Mouse (Mus musculus): ENCODE results near the gene Il1r1.

Il1r1 gene

DNA sequence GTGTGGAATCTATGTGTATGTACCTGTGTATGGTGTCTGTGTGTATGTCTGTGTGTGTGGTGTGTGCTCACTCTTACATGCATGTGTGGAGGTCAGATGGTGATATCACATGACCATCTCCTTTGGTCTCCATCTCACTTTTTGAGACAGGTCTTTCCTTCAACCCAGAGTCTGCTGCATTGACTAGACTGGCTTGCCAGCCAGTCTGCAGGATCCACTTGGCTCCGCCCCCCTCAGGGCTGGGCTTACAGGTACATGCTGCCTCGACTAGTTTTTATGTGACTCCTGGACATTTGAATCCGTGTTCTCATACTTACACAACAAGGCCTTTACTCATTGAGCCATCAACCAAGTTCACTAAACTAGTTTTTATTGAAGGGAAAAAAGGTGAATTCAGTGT is 6.2 kb downstream of the Il1r1 start:
- DNase-seq (ENCODE audit: low read depth, low spot score), result no peak

DNA sequence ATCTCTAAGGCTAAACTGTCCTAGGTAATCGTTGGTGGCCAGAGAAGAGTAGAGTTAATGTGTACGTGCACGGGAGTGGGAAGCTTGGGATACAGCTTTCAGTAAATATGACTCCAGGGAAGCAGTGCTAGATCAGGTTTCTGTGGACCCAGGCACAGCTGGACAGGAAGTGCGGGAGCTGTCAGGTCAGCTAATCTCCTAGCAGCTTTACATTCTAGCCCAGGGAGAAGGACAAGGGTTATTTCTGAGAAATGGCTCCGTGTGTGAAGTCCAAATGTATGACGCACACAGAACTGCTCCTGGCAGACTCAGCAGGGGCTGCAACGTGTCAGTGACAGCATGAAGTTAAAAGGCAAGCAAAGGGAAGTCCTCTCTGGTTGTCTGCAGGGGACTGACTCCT is 8.3 kb downstream of the Il1r1 start:
- DNase-seq (ENCODE audit: low read depth, low spot score), result no peak

DNA sequence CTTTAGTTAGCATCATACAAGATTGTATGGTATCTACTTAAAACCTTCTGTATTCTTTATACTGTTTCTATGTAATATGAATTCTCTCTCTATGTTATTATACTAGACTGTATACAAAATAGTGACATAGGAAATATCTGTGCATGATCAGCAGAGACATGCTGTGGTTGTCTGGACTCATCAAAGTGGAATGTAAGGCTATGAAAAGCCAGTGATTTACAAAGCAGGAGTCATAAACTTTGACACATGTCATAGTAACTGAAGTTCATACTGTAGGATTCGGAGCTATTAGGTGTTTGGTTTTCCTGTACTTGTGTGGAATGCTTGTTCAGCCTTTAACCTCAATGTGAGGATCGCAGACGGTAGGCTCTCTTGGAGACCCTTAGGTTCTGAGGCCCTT is 8.7 kb downstream of the Il1r1 start:
- DNase-seq (ENCODE audit: low read depth, low spot score), result no peak

DNA sequence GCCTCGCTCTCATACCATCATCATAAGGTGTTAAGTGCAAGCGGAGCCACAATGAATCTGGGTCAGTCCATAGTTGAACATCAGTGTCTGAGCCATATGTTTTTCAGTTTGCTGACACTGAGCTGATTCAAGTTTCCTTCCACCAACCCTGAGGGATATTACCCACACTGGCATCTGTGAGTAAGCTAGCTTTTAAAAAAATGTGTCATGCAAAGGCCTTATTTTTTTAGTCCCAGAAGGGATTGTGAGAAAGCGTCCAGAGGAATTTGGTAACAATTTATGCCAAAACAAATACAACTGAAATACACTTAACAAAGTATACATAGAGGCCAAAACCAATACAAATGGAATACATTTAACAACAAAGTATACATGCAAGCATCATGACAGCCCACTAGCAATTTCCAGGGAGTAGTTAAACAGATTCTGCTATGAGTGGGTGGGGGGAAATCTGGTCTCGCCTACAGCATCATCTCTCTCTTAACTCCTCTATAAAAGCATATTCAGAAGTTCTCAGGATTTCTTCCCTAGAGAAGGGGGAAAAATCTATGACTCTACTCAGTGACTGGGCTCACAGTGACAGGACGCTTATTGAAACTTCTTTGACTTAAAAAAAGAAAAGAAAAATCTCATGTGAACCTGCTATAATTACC is 10.8 kb downstream of the Il1r1 start:
- no peak for DNase-seq (ENCODE audit: low read depth, low spot score)

DNA sequence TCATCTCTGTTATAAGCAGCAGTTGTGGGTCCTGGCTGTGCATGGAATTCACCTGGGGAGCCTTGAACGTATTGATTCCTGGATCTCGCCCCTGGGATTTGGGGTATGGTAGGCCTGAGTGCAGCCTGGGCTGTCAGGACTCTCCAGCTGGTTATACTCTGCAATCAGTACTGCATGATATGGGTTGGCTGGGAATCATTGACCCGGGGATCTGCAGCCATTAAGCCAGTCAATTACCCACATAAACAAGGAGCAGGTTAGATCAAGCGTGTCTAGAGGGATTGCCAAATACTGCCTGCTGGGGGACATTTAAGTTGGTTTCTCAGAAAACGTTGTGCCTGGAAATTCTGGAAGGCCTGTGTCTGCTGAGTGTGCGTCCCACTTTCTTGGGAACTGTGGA is 11.8 kb downstream of the Il1r1 start:
- DNase-seq (ENCODE audit: low read depth, low spot score), result no peak

DNA sequence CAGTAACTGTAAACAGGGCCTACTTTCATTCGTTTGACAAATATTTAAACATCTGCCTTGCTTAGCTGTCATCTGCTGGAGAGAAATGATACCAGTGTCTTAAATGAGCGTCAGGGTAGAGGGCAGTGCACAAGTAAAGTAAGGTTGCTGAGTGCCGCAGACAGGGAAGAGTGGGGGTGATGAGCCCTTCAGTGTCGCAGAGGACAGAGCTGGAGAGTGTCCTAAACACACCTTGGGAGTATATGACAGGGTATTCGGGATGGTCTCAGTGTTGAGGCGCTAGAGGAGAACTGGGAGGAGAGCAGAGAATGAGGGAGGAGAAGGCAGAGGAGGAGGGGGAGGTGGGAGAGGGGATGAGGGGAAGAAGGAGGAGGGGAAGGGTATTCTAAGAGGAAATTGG is 12.2 kb downstream of the Il1r1 start:
- no peak for DNase-seq (ENCODE audit: low read depth, low spot score)

DNA sequence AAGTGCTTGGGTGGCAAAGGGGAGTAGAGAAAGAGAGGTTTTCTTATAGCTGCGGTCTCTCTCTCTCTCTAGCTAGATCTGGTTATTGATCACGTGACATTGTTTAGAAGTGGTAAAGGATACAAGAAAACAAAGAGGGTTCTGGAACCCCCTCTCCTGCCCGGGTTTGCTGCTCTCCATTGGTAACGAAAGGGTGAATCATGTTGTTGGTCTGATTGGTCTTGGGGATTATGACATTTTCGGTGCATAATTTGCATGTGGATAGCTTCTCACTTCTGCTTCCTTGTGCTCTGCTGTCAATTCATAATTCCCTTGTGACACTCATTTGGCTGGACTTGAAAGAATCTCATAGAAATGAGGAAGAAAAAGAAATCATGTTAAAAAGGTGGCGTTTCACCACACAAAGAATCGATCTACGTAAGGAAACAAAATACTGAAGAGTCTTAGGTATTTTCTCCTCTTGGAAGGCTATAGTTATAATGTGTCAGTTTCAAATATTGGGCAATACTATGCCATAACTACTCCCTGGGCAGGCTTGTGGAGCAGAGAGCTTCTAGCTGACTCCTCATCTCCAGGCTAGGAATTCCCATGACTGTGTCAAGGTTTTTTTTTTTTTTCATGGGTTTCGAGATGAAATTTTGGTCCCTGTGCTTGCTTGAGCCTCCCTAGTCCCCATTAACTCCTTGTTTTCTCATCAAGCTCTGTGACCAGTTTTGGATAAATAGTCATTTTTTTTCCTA is 15.6 kb downstream of the Il1r1 start:
- DNase-seq (ENCODE audit: low read depth, low spot score), result no peak

DNA sequence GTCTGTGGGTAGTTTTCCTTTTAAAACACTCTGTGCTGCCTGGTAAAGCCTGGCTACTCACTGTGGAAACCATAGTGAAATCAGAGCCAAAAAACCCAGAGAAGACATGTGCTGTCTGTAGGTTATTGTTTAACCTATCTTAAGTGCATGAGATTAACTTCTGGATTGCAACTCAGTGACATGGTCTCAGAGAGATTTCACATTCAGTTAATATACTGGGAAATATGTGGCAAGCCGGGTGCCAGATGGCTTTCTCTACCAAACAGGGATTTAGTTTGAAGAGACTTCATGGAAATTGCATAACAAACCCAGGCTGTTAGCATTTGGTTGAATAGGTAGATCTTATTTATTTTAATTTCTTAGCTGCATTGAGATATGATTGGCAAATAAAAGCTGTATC is 17.8 kb downstream of the Il1r1 start:
- DNase-seq (ENCODE audit: low read depth, low spot score), result no peak

DNA sequence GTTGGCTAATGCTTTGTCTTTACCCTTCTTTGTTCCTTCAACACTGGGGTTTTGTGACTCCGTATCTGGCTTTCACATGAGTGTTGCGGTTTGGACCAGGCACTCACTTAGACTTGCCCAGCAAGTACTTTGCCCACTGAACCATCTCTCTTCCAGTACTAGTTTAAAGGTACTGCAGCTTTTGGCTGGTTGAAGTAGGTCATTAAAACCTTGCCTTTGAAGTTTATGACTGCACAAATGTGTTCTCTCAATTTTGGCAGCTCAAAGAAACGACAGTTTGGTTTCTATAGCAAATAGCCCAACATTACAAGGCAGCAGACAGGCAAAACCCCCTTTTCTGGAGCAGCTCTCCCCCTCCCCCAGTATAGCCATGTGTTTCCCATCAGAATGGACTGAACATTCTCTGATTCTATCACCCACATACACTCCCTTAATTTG is 18.7 kb downstream of the Il1r1 start:
- no peak for DNase-seq (ENCODE audit: low read depth, low spot score)

DNA sequence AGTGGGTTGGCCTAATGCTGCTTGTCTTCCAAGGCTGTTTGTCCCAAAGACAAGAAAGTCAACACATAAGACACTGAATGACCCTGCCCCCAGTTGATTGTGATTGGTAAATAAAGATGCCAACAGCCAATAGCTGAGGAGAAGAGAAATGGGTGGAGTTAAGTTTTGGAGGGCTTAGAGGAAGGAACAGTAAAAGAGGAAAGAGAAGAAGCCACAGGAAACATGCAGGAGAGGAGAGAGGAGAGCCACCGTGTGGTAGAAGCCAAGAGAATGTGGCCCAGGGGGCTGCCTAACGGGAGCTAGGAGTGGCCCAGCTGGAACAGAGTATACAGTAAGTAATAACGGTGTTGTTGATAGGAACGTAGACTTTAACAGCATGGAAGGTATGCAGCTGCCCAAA is 25.5 kb downstream of the Il1r1 start:
- DNase-seq (ENCODE audit: low read depth, low spot score), result no peak

DNA sequence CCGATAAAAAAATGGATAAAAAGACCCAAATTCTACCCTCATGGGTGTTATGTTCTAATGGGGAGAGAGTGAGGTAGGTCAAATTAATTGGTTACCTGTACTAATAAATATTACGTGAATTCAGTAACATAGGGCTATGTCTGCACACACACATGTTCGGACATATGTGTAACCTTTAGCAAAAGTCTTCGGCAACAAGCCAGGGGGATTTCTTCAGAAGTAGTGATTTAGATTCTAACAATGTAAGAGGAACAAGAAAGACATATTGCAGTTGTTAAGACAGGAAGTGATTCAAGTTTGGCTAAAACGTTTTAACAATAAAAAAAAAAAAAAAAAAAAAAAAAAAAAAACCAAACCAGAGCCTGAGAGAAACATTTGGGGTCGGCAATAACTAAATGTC is 27.6 kb downstream of the Il1r1 start:
- DNase-seq (ENCODE audit: low read depth, low spot score), result no peak

DNA sequence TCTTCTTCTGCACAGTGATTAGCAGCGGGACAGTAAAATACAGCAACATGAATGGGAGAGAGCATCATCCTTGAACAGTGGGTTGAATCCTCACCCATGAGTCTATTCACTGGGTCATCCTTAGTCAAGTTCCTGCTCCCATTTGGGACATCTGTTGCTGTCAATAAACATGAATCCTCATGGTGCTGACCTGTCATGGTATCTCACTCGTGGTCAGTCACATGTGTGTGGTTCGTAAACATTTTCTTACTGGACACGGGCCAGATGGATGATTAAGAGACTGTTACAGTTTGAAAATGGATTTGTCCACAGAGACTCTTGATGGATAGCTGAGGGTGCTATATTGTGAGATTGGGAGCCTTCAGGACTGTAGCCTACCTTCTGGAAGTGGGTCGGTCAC is 29.1 kb downstream of the Il1r1 start:
- no peak for DNase-seq (ENCODE audit: low read depth, low spot score)

DNA sequence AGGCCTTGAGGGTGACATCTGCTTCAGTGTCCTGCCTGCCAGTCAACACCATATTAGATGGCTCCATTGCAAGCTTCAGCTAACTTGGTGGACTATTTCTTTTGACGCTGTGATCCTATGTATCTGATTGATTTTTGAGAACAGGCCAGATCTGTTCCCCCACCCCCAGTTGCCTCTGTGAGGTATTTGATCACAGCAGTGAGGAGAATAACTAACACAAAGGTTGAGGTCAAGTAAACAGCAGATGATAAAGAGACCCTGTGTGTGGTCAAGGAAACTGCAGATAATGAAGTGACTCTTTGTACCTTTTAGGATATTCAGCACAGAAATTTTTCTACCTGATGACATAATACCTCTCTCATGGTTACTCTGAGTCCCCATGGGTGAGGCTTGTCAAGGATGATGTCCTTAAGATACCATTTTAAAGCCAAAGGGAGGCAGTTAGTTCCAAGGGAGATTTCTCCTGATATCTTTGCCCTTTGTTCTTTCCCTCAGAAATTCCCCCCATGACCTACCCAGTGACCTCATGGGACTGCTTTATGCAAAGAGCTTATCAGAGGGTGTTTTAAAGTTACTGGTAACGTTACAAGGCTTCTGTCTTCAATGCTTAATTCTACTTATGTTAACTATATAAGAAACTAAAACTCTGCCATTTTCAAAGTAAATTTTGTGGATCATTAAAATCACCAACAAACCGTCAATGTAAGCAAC is 29.6 kb downstream of the Il1r1 start:
- no peak for DNase-seq (ENCODE audit: low read depth, low spot score)

DNA sequence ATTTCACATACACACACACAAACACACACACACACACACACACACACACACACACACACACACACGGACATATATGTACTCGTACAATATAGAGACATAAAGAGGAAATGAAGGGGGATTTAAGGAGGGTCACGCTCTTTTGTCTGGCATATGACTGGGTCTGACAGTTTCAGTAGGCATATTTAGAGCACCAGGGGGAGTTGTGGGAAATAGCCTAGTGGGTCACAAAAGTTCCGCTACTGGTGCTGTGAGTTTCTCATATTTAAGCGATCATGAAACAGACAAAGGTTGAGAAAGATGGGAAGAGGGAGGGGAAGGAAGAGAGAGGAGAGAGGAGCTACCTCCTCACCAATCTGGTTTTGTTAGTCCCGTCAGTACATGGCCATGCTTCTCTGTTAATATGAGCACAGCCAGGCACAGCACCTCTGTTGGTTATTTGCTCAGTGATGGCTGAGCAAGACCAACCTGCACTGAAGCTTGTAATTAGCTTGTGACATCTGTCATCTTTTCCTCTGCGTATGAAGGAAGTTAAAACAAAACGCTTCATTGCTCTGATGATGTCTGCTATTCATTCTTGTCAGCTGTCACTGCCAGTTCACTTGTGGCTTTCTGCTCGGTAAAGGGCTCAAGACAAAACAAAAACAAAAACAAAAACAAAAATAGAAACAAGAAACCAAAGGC is 37.7 kb downstream of the Il1r1 start:
- DNase-seq (ENCODE audit: low read depth, low spot score), result no peak

DNA sequence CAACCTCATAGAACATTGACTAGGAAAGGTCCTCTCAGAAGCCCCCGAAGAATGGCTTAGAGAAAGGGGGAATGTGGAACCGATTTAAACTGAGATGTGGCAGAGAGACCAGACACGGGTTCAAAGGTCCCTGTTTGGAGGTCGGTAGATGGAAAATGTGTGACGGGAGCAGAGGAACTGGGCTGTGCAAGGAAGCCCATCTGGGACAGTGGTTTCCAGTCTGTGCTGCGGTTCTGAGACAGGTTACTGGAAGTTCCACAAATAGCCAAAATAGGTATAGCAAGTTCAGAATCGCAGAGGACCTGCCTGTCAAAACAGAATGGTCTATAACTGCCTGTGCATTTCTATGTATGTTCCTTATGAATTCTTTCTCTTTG is 38.2 kb downstream of the Il1r1 start:
- no peak for DNase-seq (ENCODE audit: low read depth, low spot score)

DNA sequence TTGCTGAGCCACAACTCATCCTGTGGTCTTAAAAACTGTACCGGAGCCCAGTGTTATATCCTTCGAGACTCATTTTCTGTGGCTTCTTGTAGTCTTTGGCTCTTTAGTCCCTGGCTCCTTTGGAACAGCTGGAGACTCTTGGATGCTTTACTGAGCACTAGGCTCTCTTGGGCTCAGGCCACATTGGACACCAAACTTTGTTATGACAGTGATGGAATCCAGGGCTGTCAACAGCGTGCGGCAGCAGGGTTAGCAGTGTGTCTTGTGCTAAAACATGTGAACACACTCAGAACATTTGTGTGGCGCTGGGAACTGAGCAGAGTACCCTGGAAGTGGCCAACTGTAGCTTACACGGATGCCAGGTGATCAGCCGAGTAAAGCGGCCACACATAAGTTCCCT is 38.8 kb downstream of the Il1r1 start:
- no peak for DNase-seq (ENCODE audit: low read depth, low spot score)

DNA sequence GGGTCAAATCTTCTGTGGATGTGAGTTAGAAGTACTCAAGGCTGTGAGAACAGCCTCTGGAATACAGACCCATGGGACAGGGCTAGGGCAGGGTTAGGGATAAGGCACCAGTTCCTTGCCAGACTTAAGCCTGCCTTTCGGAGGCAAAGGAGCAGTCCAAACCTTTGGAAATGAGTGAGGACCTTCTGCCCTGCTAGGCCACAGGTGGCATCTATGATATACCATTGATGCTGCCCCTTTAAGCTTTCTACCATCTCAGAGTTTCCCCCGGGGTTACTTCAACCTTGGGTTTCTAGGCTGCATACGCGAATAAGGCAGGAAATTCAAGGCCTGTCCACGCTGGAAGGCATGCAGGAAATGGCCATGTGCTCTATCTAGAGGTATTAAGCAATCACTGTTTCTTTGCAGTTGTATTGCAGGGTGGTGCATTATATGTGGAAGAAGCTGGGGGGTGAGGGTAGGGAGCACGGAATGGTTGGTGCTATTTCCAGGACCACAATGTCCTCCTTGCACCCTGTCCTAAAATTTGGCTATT is 40.5 kb downstream of the Il1r1 start:
- no peak for DNase-seq (ENCODE audit: low read depth, low spot score)

DNA sequence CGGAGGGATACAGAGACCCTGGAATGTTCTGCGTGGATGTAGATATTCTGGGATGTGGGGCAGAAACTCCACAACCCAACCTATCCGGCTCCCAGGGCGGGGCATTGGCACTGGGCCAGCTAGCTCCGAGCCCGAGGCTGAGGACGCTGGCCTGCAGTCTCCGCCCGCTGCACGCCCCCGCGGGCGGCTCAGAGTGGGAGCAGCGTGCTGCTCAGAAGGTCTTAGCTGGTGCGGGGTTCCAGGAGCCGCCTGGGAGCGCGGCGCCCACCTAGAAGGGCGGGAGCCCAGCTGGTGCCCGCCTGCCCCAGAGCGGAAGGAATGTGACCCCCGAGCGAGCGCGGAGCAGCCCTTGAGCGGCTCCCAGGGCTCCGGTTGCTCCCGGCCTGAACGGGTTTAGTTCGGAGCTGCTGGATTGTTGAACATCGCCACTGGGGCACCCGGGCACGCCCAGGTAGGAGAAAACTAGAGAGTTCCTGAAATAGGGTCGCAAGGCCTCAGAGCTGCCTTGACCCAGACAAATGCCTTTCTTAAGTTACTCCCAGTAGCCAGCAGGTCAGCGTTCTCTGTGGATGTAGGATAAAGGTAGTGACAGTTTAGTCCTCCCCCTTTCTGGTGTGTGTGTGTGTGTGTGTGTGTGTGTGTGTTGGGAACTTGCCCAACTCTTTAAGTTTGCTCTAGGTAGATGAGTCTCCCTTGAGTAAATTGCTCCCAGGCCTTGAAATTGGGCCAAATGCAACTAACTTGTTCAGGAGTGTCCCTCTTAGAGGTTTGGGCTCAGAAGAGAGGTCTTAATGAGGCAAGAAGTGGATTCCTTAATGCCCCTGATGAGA is 41.8 kb downstream of the Il1r1 start:
- DNase-seq (ENCODE audit: low read depth, low spot score), result peak; percentile 8

DNA sequence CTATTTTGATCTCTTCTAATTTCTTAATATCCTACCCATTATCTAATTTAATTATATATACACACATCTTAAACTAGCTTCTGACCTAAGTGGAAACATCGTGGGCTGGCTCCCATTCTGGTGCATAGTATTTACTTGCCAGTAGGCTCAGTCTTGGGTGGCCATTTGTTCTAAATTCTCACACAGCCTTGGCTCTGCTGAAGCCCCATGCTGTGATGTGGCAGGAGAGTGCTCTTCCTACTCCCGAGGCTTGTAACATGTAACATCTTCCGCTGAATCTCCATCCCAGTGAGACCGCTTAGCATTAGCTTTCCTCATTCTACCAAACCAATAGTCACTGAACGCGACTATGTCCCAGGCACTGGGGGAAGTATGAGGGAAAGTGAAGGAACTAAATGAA is 43.0 kb downstream of the Il1r1 start:
- no peak for DNase-seq (ENCODE audit: low read depth, low spot score)

DNA sequence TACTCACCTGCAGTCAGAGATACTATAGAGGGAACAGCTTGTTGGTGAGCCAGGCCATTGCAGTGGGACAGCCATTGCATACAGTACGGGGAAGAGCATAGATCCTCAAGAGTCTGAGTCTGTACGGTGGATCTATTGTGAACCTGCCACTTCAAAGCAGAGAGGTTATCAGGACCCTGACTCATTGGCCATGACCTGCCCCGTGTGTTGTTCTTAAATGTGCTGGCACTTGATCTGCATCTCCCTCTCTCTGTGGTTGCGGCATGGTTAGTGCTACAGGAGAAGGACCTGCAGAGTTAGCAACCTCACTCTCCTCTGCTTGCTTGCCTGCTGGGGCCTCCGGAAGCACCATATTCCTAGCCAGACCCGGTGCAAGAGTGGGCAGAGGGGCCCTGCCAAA is 43.7 kb downstream of the Il1r1 start:
- no peak for DNase-seq (ENCODE audit: low read depth, low spot score)

DNA sequence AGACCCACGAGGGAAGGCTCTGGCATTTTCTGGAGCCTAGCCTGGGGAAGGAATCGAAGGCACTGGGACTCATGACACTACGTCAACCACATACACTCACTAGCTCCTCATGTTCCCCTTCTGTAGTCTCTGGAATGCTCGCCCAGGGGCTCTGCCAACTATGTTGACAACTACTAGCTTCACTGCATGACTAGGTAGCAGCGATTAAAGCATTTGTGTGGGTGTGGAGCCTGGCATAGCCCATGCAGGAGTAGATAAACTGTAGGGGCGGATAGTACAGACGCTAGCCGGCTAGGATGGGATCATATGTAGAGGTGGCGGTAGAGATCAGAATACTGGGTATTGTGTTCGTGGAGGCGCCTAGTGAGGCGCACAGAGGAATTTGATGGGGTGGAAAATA is 45.5 kb downstream of the Il1r1 start:
- DNase-seq (ENCODE audit: low read depth, low spot score), result no peak
